Mouse (Mus musculus): ENCODE measurements around the gene Gm2022. TPM values are rescaled to one million over a fixed set of nuclear protein-coding genes. Genes with fewer than 3 reads are reported as not detected.
"Not testable (repeated sequence)": the region's sequence is repeated elsewhere in the genome, so short reads cannot be mapped to it uniquely, and the experiment has no call there.

Gene Gm2022
- not detected in 2 replicates for polyA plus RNA-seq (2015; fragmentation: Nextera tagmentation; extraction: Ambion mirVana)

GRCm38 (mm10) chr12:87895070-87895469 lies at the start of gene Gm2022:
Gene Gm2022, plus strand, starts transcription at chr12:87895370.
- not testable (repeated sequence) for H3K27me3 ChIP-seq (replicated peaks); H3K27ac ChIP-seq (replicated peaks); H3K4me1 ChIP-seq; H3K9ac ChIP-seq; H3K4me2 ChIP-seq; H3K9me3 ChIP-seq; H3K4me3 ChIP-seq; H3K36me3 ChIP-seq; ATAC-seq (ENCODE audit: extremely low read depth, insufficient number of reproducible peaks, low FRiP score, low TSS enrichment)
- WGBS = 90% methylated on average over 1 of the region's 1 CpGs

- ATAC-seq (ENCODE audit: extremely low read depth, insufficient number of reproducible peaks, low FRiP score, low TSS enrichment); H3K27ac ChIP-seq (replicated peaks); H3K4me3 ChIP-seq; H3K9ac ChIP-seq; H3K36me3 ChIP-seq; H3K4me1 ChIP-seq; H3K27me3 ChIP-seq (replicated peaks); H3K9me3 ChIP-seq; H3K4me2 ChIP-seq: not testable (repeated sequence)
- no CpG with 5 or more reads among the region's 2 CpGs for WGBS
Measured at GRCm38 (mm10) chr12:87850657-87851056, 44.5 kb upstream of the Gm2022 start.

DNA sequence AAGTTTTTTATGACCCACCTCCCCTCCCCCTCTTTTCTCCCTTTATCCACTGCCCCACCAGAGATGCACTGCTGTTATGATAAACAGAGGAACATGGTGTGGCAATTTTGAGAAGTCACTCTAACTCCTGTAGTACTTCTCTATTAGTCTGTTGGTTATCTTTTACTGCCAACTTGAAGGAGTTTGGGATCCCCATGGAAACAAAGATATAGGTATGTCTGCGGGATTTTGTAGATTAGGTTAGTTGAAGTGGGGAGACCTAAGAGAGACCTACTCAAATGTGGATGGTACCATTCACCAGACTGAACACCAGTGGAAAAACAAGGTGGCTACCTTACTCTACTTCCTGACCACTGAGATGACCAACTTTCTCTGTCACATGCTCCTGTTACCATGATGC lies 39.1 kb upstream of the Gm2022 start:
- not testable (repeated sequence) for H3K9me3 ChIP-seq; H3K27ac ChIP-seq (replicated peaks); H3K4me2 ChIP-seq; ATAC-seq (ENCODE audit: extremely low read depth, insufficient number of reproducible peaks, low FRiP score, low TSS enrichment); H3K9ac ChIP-seq; H3K4me3 ChIP-seq; H3K36me3 ChIP-seq; H3K4me1 ChIP-seq; H3K27me3 ChIP-seq (replicated peaks)
- WGBS = 50% methylated on average over 1 of the region's 1 CpGs

- not testable (repeated sequence) for H3K4me2 ChIP-seq; H3K9ac ChIP-seq; ATAC-seq (ENCODE audit: extremely low read depth, insufficient number of reproducible peaks, low FRiP score, low TSS enrichment); H3K4me3 ChIP-seq; H3K9me3 ChIP-seq; H3K27me3 ChIP-seq (replicated peaks); H3K27ac ChIP-seq (replicated peaks); H3K4me1 ChIP-seq; H3K36me3 ChIP-seq
- WGBS = 77% methylated on average over 23 of the region's 23 CpGs
Measured at GRCm38 (mm10) chr12:87861740-87862692, 33.2 kb upstream of the Gm2022 start.

- H3K9me3 ChIP-seq = not testable (repeated sequence)
Measured at GRCm38 (mm10) chr12:87863638-87864037, 31.5 kb upstream of the Gm2022 start.

DNA sequence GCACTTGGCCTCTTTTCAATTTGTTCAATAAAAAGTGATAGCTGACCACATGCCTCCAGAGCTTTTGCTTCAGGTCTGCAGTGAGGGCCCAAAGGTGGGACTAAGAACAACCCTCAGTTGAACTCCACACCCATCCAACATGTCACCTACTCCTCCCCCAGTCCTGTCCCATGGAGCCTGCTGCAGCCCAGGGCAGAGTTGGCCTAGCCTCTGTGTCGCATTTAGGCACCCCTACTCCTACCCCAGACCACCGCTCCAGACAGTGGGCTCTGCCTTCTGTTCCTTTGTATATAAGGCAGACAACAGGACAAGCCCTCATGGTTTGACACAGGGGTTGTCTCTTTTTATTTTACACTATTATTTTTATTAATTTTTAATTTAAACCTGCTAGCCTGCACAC lies 31.1 kb upstream of the Gm2022 start:
- not testable (repeated sequence) for H3K4me1 ChIP-seq; H3K36me3 ChIP-seq; H3K27ac ChIP-seq (replicated peaks); H3K9me3 ChIP-seq; H3K4me3 ChIP-seq; H3K4me2 ChIP-seq; H3K9ac ChIP-seq; H3K27me3 ChIP-seq (replicated peaks)
- ATAC-seq (ENCODE audit: extremely low read depth, insufficient number of reproducible peaks, low FRiP score, low TSS enrichment) = 0 out of 2 replicates have a peak, but pooled peaks have one; percentile 18
- WGBS = 70% methylated on average over 2 of the region's 2 CpGs

More at GRCm38 (mm10) chr12:87863638-87864037, 31.5 kb upstream of the Gm2022 start:
- not testable (repeated sequence) for H3K36me3 ChIP-seq; H3K27me3 ChIP-seq (replicated peaks); H3K4me2 ChIP-seq; H3K27ac ChIP-seq (replicated peaks); H3K4me3 ChIP-seq; ATAC-seq (ENCODE audit: extremely low read depth, insufficient number of reproducible peaks, low FRiP score, low TSS enrichment); H3K9ac ChIP-seq; H3K4me1 ChIP-seq
- 87% methylated on average over 9 of the region's 11 CpGs for WGBS

DNA sequence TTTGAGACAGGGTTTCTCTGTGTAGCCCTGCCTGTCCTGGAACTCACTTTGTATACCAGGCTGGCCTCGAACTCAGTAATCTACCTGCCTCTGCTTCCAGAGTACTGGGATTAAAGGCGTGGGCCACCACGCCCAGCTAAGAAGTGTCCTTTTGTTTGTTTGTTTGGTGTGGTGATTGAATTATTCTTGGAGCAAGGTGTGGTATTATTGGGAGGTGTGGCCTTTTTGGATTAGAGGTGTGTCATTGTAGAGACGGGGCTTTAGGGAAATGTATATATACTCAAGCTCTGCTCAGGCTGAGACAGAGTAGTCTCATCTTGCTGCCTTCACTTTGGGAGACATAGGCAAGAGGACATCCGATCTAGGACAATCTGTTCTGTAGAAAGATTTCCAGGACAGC lies 21.4 kb upstream of the Gm2022 start, which contains the start of gene Gm2016:
Gene Gm2016 (plus strand): TSS at position 301 of the 400 bp plus-strand sequence.
- not testable (repeated sequence) for H3K36me3 ChIP-seq; H3K9me3 ChIP-seq; H3K4me2 ChIP-seq; ATAC-seq (ENCODE audit: extremely low read depth, insufficient number of reproducible peaks, low FRiP score, low TSS enrichment); H3K4me1 ChIP-seq; H3K4me3 ChIP-seq; H3K27me3 ChIP-seq (replicated peaks); H3K27ac ChIP-seq (replicated peaks); H3K9ac ChIP-seq
- WGBS = 64% methylated on average over 5 of the region's 5 CpGs

- not testable (repeated sequence) for H3K9me3 ChIP-seq; H3K4me2 ChIP-seq; H3K4me3 ChIP-seq; ATAC-seq (ENCODE audit: extremely low read depth, insufficient number of reproducible peaks, low FRiP score, low TSS enrichment); H3K27me3 ChIP-seq (replicated peaks); H3K36me3 ChIP-seq; H3K9ac ChIP-seq; H3K4me1 ChIP-seq; H3K27ac ChIP-seq (replicated peaks)
- 70% methylated on average over 2 of the region's 2 CpGs for WGBS
Measured at GRCm38 (mm10) chr12:87919721-87920120, 24.6 kb downstream of the Gm2022 start, which contains the start of gene Gm2035. Gene Gm2035, minus strand, starts transcription at chr12:87919857.

Other genes starting within 250 kb of the Gm2022 start
- gene Gm21319, start 119.6 kb upstream of the Gm2022 start, polyA plus RNA-seq (2015; fragmentation: Nextera tagmentation; extraction: Ambion mirVana) = not detected in 2 replicates
- gene Gm21936, start 99.9 kb upstream of the Gm2022 start, polyA plus RNA-seq (2015; fragmentation: Nextera tagmentation; extraction: Ambion mirVana) = not detected in 2 replicates
- not detected in 2 replicates for gene BB287469, start 78.8 kb upstream of the Gm2022 start, polyA plus RNA-seq (2015; fragmentation: Nextera tagmentation; extraction: Ambion mirVana)
- not detected in 2 replicates for gene Gm2001, start 53.0 kb upstream of the Gm2022 start, polyA plus RNA-seq (2015; fragmentation: Nextera tagmentation; extraction: Ambion mirVana)
- gene Gm2016, start 21.3 kb upstream of the Gm2022 start, polyA plus RNA-seq (2015; fragmentation: Nextera tagmentation; extraction: Ambion mirVana) = not detected in 2 replicates
- not detected in 2 replicates for gene Gm2035, start 24.5 kb downstream of the Gm2022 start, polyA plus RNA-seq (2015; fragmentation: Nextera tagmentation; extraction: Ambion mirVana)
- gene Gm2042, start 58.7 kb downstream of the Gm2022 start, polyA plus RNA-seq (2015; fragmentation: Nextera tagmentation; extraction: Ambion mirVana) = not detected in 2 replicates
- not detected in 2 replicates for gene Gm2075, start 116.5 kb downstream of the Gm2022 start, polyA plus RNA-seq (2015; fragmentation: Nextera tagmentation; extraction: Ambion mirVana)
- not detected in 2 replicates for gene Gm6803, start 123.4 kb downstream of the Gm2022 start, polyA plus RNA-seq (2015; fragmentation: Nextera tagmentation; extraction: Ambion mirVana)
- not detected in 2 replicates for gene Gm2056, start 131.6 kb downstream of the Gm2022 start, polyA plus RNA-seq (2015; fragmentation: Nextera tagmentation; extraction: Ambion mirVana)
- gene Gm16368, start 188.3 kb downstream of the Gm2022 start, polyA plus RNA-seq (2015; fragmentation: Nextera tagmentation; extraction: Ambion mirVana) = not detected in 2 replicates